Mouse (Mus musculus) liver, embryonic 14.5 days (tissue): Measurements from ENCODE around the gene Dapk1.

Source experiments
- CTCF ChIP-seq: IDR thresholded peaks from 2 replicates; pipeline ENCODE4 v1.5.1; 2016; ENCODE audit warnings: antibody characterized with exemption, low read depth, control low read depth
- EP300 ChIP-seq: IDR thresholded peaks from 2 replicates; pipeline ENCODE4 v1.6.1; 2016; ENCODE audit warnings: antibody characterized with exemption, low read depth

- no peak for TF ChIP-seq CTCF
- no peak for TF ChIP-seq EP300
Observed at GRCm38 (mm10) chr13:60660711-60661261, 59.0 kb downstream of the Dapk1 start.
